8 mouse cellular contexts compared by ENCODE assay signal in genomic region chr19:46869049-46869448, GRCm38 (mm10).
A peak's percentile ranks its signal among the peaks of the same experiment; 100 is the strongest.
DNase-seq lines count a peak whose midpoint lies in the region; ATAC-seq and TF ChIP-seq lines count a peak whose summit lies in the region.
"Had no signal": no experiment of that assay in that cellular context is flagged by ENCODE, and none has a peak within 500 bp of the region (broad histone marks: within the 10 kb centered on the region; RNA-seq: fewer than 3 reads in every experiment).

No protein-coding gene starts in this region.

- peak overlapping the region; percentile 24 for H3K27ac ChIP-seq in liver, embryonic 15.5 days (replicated peaks)
- no peak overlapping the region for H3K27ac ChIP-seq in liver, embryonic 12.5 days
- no peak overlapping the region for H3K27ac ChIP-seq in limb, embryonic 14.5 days (replicated peaks; ENCODE audit: low read depth, low read length)

- no peak for TF ChIP-seq POLR2A in limb, embryonic 14.5 days (IDR thresholded peaks at IDR 0.05; ENCODE audit: borderline replicate concordance, extremely low read depth, insufficient read depth, insufficient read length)

- H3K4me3 ChIP-seq in liver, embryonic 15.5 days (replicated peaks) = no peak overlapping the region
- H3K4me3 ChIP-seq in liver, embryonic 12.5 days = no peak overlapping the region
- no peak overlapping the region for H3K4me3 ChIP-seq in limb, embryonic 14.5 days (replicated peaks; ENCODE audit: low read length)

- H3K27me3 ChIP-seq in liver, embryonic 15.5 days = no peaks in the 10 kb centered on the region
- H3K27me3 ChIP-seq in liver, embryonic 12.5 days (replicated peaks) = 0 out of 2 replicates have a peak, but pooled peaks cover 6% of the 10 kb centered on the region
- H3K27me3 ChIP-seq in limb, embryonic 14.5 days (ENCODE audit: control insufficient read depth, insufficient read depth, low read length) = no peaks in the 10 kb centered on the region

- peak; percentile 22 for DNase-seq in T-cell, adult 2 months (ENCODE audit: low spot score)
- no peak for DNase-seq in limb, embryonic 14.5 days (ENCODE audit: low spot score)
- DNase-seq in thymus, postnatal 0 days (ENCODE audit: low spot score) = peak; percentile 56
- no peak for DNase-seq in spleen, postnatal 36 days (ENCODE audit: low spot score in 2 of 2)
- DNase-seq in spleen, adult 18-20 months = no peak

- H3K4me1 ChIP-seq in liver, embryonic 15.5 days (replicated peaks) = peaks cover 32% of the 10 kb centered on the region
- peaks cover 27% of the 10 kb centered on the region for H3K4me1 ChIP-seq in liver, embryonic 12.5 days
- H3K4me1 ChIP-seq in limb, embryonic 14.5 days (ENCODE audit: control insufficient read depth, insufficient read depth, low read length) = no peaks in the 10 kb centered on the region

- no peak for ATAC-seq in liver, embryonic 15.5 days (ENCODE audit: insufficient read depth)
- ATAC-seq in liver, embryonic 12.5 days = no peak
- peak; percentile 20; the same call in 1 of the 2 replicates for ATAC-seq in limb, embryonic 14.5 days (ENCODE audit: low FRiP score, low read depth)

- H3K9ac ChIP-seq in liver, embryonic 15.5 days = no peak overlapping the region
- no peak overlapping the region for H3K9ac ChIP-seq in liver, embryonic 12.5 days
- no peak overlapping the region for H3K9ac ChIP-seq in limb, embryonic 14.5 days (ENCODE audit: low read depth, low read length, severe bottlenecking)

- H3K4me2 ChIP-seq in liver, embryonic 15.5 days = peak overlapping the region; percentile 8; the same call in 1 of the 2 replicates
- H3K4me2 ChIP-seq in liver, embryonic 12.5 days = no peak overlapping the region
- 0 out of 2 replicates have a peak overlapping the region, but pooled peaks have one; percentile 21 for H3K4me2 ChIP-seq in limb, embryonic 14.5 days (replicated peaks; ENCODE audit: low read depth, low read length, severe bottlenecking)
- H3K4me2 ChIP-seq: liver, embryonic 11.5 days had no signal

- WGBS in liver, embryonic 15.5 days (ENCODE audit: insufficient replicate concordance) = 48% methylated on average over 11 of the region's 11 CpGs
- 55% methylated on average over 11 of the region's 11 CpGs for WGBS in liver, embryonic 12.5 days (ENCODE audit: insufficient replicate concordance)
- 55% methylated on average over 10 of the region's 11 CpGs for WGBS in limb, embryonic 14.5 days

- H3K36me3 ChIP-seq in liver, embryonic 15.5 days (replicated peaks) = no peaks in the 10 kb centered on the region
- H3K36me3 ChIP-seq in liver, embryonic 12.5 days = no peaks in the 10 kb centered on the region
- no peaks in the 10 kb centered on the region for H3K36me3 ChIP-seq in limb, embryonic 14.5 days (ENCODE audit: control insufficient read depth, insufficient read depth, low read length)

- H3K9me3 ChIP-seq in liver, embryonic 15.5 days (replicated peaks) = no peaks in the 10 kb centered on the region
- H3K9me3 ChIP-seq in liver, embryonic 12.5 days (replicated peaks) = no peaks in the 10 kb centered on the region
- no peaks in the 10 kb centered on the region for H3K9me3 ChIP-seq in limb, embryonic 14.5 days (ENCODE audit: control insufficient read depth, low read length)

Comparison
In these comparisons a context has a peak if more than half of its experiments do, and no peak if none do; other contexts are left out.
1. DNase-seq: peak in T-cell, adult 2 months (single experiment) and thymus, postnatal 0 days (single experiment); none in limb, embryonic 14.5 days (single experiment), spleen, postnatal 36 days (0 of 2) and spleen, adult 18-20 months (0 of 2).